Mouse (Mus musculus): ENCODE results near the gene Dnpep. TPM values are rescaled to one million over a fixed set of nuclear protein-coding genes. Genes with fewer than 3 reads are reported as not detected.

The Dnpep gene
- total and polyA plus RNA-seq, 3 experiments: 35.0 to 73.8 (median 50.4) TPM

DNA sequence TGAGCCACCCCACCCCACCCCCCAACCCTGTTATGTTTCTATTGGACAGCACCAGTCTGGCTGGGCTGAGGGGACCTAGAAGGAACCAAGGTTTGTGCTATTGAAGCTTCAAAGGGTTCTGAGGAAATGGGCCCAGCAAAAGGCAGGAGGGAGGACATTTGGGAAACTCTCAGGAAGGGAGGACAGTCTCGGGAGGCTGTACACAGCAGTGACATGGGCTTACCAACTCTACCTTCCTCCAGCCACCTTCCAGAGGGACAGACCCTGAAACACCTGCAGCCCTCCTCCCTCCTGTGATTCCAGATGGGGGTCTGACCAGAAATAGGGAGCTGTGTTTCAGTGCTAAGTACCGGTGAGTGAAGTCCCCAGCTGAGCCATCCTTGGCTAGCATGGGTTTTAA is 22.7 kb upstream of the Dnpep start (continued):
- no peak for TF ChIP-seq IRF4 (IDR thresholded peaks at IDR 0.05; ENCODE audit: low read depth, low read length)

DNA sequence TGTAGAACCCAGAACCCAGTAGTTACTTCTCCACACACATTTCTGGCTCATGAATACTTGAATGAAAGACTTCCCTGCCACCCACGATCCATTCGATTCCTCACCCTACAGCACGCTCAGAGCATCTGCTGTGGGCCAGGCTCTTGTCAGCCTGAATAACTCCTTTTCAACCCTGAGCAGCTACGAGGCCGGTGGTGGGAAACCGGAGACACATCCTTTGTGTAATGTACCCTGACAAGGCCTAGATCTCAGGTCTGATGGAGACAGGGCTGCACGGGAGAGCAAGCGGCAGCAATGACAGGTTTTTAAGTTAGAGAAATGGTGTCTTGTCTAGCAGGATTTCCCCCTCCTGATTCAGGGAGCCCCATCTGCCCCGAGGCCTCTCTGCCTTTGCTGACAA is 21.5 kb upstream of the Dnpep start:
- Histone ChIP-seq H3K36me3 (replicated peaks in 1 of 2; ENCODE audit: control insufficient read depth in 1 of 2, insufficient read depth in 1 of 2, low read length in 1 of 2) (no peaks in the 10 kb centered on the region), H3K9ac (ENCODE audit: insufficient read depth, low read depth) (no peak overlapping the region), H3K9me3 (replicated peaks; ENCODE audit: low read length) (peaks cover 2% of the 10 kb centered on the region), H3K4me3 (replicated peaks in 1 of 3; ENCODE audit: low read depth in 2 of 3, low read length in 2 of 3, poor library complexity in 1 of 3) (no peak overlapping the region), H3K27ac (ENCODE audit: insufficient read depth, low read depth) (no peak overlapping the region), H3K4me1 (ENCODE audit: control insufficient read depth in 1 of 2, insufficient read depth in 2 of 2) (peaks cover 3 to 5% of the 10 kb centered on the region in 2 experiments; a peak in 3 of 4 replicates), H3K4me2 (ENCODE audit: insufficient read depth, low read depth, poor library complexity, severe bottlenecking) (no peak overlapping the region), H3K79me2 (replicated peaks; ENCODE audit: control insufficient read depth, extremely low read depth, insufficient read depth, poor library complexity, severe bottlenecking) (no peaks in the 10 kb centered on the region), H3K27me3 (replicated peaks) (peaks cover 10% of the 10 kb centered on the region)
- no peak for DNase-seq (ENCODE audit: extremely low read depth)
- no peak for TF ChIP-seq ETS1 (conservative IDR thresholded peaks at IDR 0.05; ENCODE audit: low read depth, low read length)
- TF ChIP-seq NRF1 (IDR thresholded peaks at IDR 0.05; ENCODE audit: low read depth, low read length): no peak
- no peak for TF ChIP-seq USF2 (conservative IDR thresholded peaks at IDR 0.05; ENCODE audit: low read depth, low read length)
- TF ChIP-seq HCFC1 (IDR thresholded peaks at IDR 0.05; ENCODE audit: low read depth, low read length): no peak
- TF ChIP-seq GABPA (IDR thresholded peaks at IDR 0.05; ENCODE audit: insufficient replicate concordance, low read depth, low read length): no peak
- TF ChIP-seq MAFK (IDR thresholded peaks at IDR 0.05; ENCODE audit: insufficient replicate concordance, low read length): no peak
- in situ Hi-C loops (cut with MboI; ENCODE audit: low pct_ligation_motif_present, low pct_unique_long_range_greater_than_20kb, low sequenced_read_pairs) (loop anchor here (25.0 kb wide), 1 partner anchor 223 kb away; no protein-coding TSS in a partner anchor), dilution Hi-C loops (cut with MboI; ENCODE audit: extremely low pct_ligation_motif_present, extremely low pct_unique_long_range_greater_than_20kb, low sequenced_read_pairs) (no loop called here)

DNA sequence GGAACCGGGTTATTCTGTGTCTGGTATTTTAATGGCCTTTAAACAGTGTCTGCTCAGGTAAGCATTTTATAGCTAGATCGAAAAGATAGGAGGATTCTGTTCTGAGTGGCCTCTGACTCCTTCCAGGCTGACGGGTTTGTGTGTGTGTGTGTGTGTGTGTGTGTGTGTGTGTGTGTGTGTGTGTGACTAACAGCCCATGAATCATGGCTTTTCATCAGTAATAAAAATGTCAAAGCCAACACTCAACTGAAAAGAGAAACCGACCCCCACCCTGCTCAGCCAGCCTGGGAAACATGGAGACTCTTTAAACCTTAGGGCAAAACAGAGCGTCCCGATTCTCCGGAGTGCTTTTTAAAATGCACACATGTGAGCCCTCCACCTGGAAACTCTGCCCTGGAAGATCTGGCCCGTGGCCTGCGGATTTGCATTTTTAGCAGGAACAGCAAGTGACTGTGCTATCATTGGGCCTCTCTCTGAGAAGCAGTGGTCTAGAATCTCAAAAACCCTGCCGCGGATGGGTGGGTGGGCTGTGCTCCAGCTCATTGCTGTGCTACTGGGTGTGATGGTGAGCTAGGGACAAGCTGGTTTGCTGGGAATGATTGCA is 20.4 kb upstream of the Dnpep start:
- Histone ChIP-seq H3K9ac (ENCODE audit: insufficient read depth, low read depth) (no peak overlapping the region), H3K36me3 (replicated peaks in 1 of 2; ENCODE audit: control insufficient read depth in 1 of 2, insufficient read depth in 1 of 2, low read length in 1 of 2) (no peaks in the 10 kb centered on the region), H3K27ac (ENCODE audit: insufficient read depth, low read depth) (no peak overlapping the region), H3K27me3 (replicated peaks) (peaks cover 10% of the 10 kb centered on the region), H3K4me2 (ENCODE audit: insufficient read depth, low read depth, poor library complexity, severe bottlenecking) (no peak overlapping the region), H3K79me2 (replicated peaks; ENCODE audit: control insufficient read depth, extremely low read depth, insufficient read depth, poor library complexity, severe bottlenecking) (no peaks in the 10 kb centered on the region), H3K4me1 (ENCODE audit: control insufficient read depth in 1 of 2, insufficient read depth in 2 of 2) (peaks cover 3 to 5% of the 10 kb centered on the region in 2 experiments; a peak in 3 of 4 replicates), H3K9me3 (replicated peaks; ENCODE audit: low read length) (peaks cover 2% of the 10 kb centered on the region), H3K4me3 (replicated peaks in 1 of 3; ENCODE audit: low read depth in 2 of 3, low read length in 2 of 3, poor library complexity in 1 of 3) (no peak overlapping the region)
- TF ChIP-seq MXI1 (IDR thresholded peaks at IDR 0.05; ENCODE audit: low read depth, low read length) (no peak), ETS1 (conservative IDR thresholded peaks at IDR 0.05; ENCODE audit: low read depth, low read length) (no peak), KAT2A (IDR thresholded peaks at IDR 0.05; ENCODE audit: insufficient replicate concordance, low read length) (no peak), USF2 (conservative IDR thresholded peaks at IDR 0.05; ENCODE audit: low read depth, low read length) (no peak), MAX (IDR thresholded peaks at IDR 0.05; ENCODE audit: low read length) (no peak), SIN3A (IDR thresholded peaks at IDR 0.05; ENCODE audit: low read length) (no peak), GABPA (IDR thresholded peaks at IDR 0.05; ENCODE audit: insufficient replicate concordance, low read depth, low read length) (no peak), NELFE (IDR thresholded peaks at IDR 0.05; ENCODE audit: low read depth, low read length) (no peak), HCFC1 (IDR thresholded peaks at IDR 0.05; ENCODE audit: low read depth, low read length) (no peak), RAD21 (IDR thresholded peaks at IDR 0.05; ENCODE audit: low read depth, low read length) (no peak), MEF2A (IDR thresholded peaks at IDR 0.05; ENCODE audit: borderline replicate concordance, low read depth, low read length) (no peak)
- in situ Hi-C loops (cut with MboI; ENCODE audit: low pct_ligation_motif_present, low pct_unique_long_range_greater_than_20kb, low sequenced_read_pairs): loop anchor here (25.0 kb wide), 1 partner anchor 224 kb away; no protein-coding TSS in a partner anchor
- DNase-seq (ENCODE audit: extremely low read depth): no peak
- dilution Hi-C loops (cut with MboI; ENCODE audit: extremely low pct_ligation_motif_present, extremely low pct_unique_long_range_greater_than_20kb, low sequenced_read_pairs): no loop called here
